Mouse (Mus musculus): Measurements from ENCODE around the gene Tmem132b.

GRCm38 (mm10) chr5:125487375-125488115 is 44.0 kb upstream of the Tmem132b start:
- TF ChIP-seq CTCF (IDR thresholded peaks at IDR 0.05; ENCODE audit: low read depth, low read length) (no peak), POLR2A (IDR thresholded peaks at IDR 0.05; ENCODE audit: borderline replicate concordance, low read depth, low read length) (no peak)

All from bone marrow macrophage, adult 2 months (primary cell).